Mouse (Mus musculus) E14TG2a.4 (cell line): Measurements from ENCODE around the gene Csk.

Experiments
- H3K27me3 ChIP-seq: 2 replicates; pipeline ENCODE4 v1.6.1; 2014; ENCODE audit warnings: low read length, control low read depth; ENCODE audit not compliant: insufficient read depth
- H3K36me3 ChIP-seq: 2 replicates; pipeline ENCODE4 v1.6.1; 2014; ENCODE audit warnings: low read length, control low read depth; ENCODE audit not compliant: insufficient read depth
- H3K4me1 ChIP-seq: replicated peaks from 2 replicates; pipeline ENCODE4 v1.6.1; 2014; ENCODE audit warnings: low read depth, low read length, control low read depth
- H3K4me3 ChIP-seq: replicated peaks from 2 replicates; pipeline ENCODE4 v1.5.1; 2014; ENCODE audit warnings: mild to moderate bottlenecking, low read length
- H3K9me3 ChIP-seq: 2 replicates; pipeline ENCODE4 v1.6.1; 2014; ENCODE audit warnings: low read length, control low read depth
- CTCF ChIP-seq: conservative IDR thresholded peaks from 2 replicates; pipeline ENCODE4 v1.5.1; 2014; ENCODE audit warnings: low read length
- NANOG ChIP-seq: IDR thresholded peaks from 2 replicates; pipeline ENCODE4 v1.6.1; 2014; ENCODE audit warnings: borderline replicate concordance, low read length, mixed read lengths
- POU5F1 ChIP-seq: IDR thresholded peaks from 2 replicates; pipeline ENCODE4 v1.6.1; 2014; ENCODE audit warnings: low read length, borderline replicate concordance

Csk gene

GRCm38 (mm10) chr9:57644442-57644943, 8.9 kb downstream of the Csk start:
- Histone ChIP-seq H3K4me1 (peaks cover 69% of the 10 kb centered on the region), H3K4me3 (peak overlapping the region; percentile 95), H3K9me3 (no peaks in the 10 kb centered on the region), H3K27me3 (peaks cover 28% of the 10 kb centered on the region), H3K36me3 (peaks cover 10% of the 10 kb centered on the region; the same call in 1 of the 2 replicates)
- TF ChIP-seq POU5F1 (no peak), CTCF (no peak), NANOG (no peak)

GRCm38 (mm10) chr9:57643856-57644180, 9.6 kb downstream of the Csk start:
- H3K4me1 ChIP-seq = peaks cover 73% of the 10 kb centered on the region
- H3K4me3 ChIP-seq = peak overlapping the region; percentile 23; the same call in 1 of the 2 replicates
- H3K36me3 ChIP-seq = peaks cover 10% of the 10 kb centered on the region; the same call in 1 of the 2 replicates
- H3K27me3 ChIP-seq = peaks cover 28% of the 10 kb centered on the region
- no peaks in the 10 kb centered on the region for H3K9me3 ChIP-seq
- TF ChIP-seq NANOG = no peak

- peak overlapping the region; percentile 23; the same call in 1 of the 2 replicates for H3K4me3 ChIP-seq
- TF ChIP-seq POU5F1 (no peak), NANOG (no peak), CTCF (no peak)
- peaks cover 78% of the 10 kb centered on the region for H3K4me1 ChIP-seq
- no peaks in the 10 kb centered on the region for H3K9me3 ChIP-seq
- H3K36me3 ChIP-seq = peaks cover 10% of the 10 kb centered on the region; the same call in 1 of the 2 replicates
- H3K27me3 ChIP-seq = peaks cover 24% of the 10 kb centered on the region
Measured at GRCm38 (mm10) chr9:57643169-57643855, 10.1 kb downstream of the Csk start.

- H3K4me1 ChIP-seq = peaks cover 79% of the 10 kb centered on the region
- peaks cover 12% of the 10 kb centered on the region for H3K27me3 ChIP-seq
- H3K4me3 ChIP-seq = no peak overlapping the region
- H3K9me3 ChIP-seq = no peaks in the 10 kb centered on the region
- TF ChIP-seq NANOG (no peak), POU5F1 (no peak), CTCF (no peak)
- H3K36me3 ChIP-seq = peaks cover 10% of the 10 kb centered on the region; the same call in 1 of the 2 replicates
Measured at GRCm38 (mm10) chr9:57641775-57642550, 11.5 kb downstream of the Csk start.

GRCm38 (mm10) chr9:57641022-57641421, 12.4 kb downstream of the Csk start:
- no peak for TF ChIP-seq CTCF
- no peak for TF ChIP-seq POU5F1
- no peak for TF ChIP-seq NANOG
- peaks cover 10% of the 10 kb centered on the region; the same call in 1 of the 2 replicates for H3K36me3 ChIP-seq
- H3K27me3 ChIP-seq = peaks cover 4% of the 10 kb centered on the region; the same call in 1 of the 2 replicates
- peak overlapping the region; percentile 57 for H3K4me3 ChIP-seq
- H3K9me3 ChIP-seq = no peaks in the 10 kb centered on the region
- peaks cover 73% of the 10 kb centered on the region for H3K4me1 ChIP-seq

- H3K36me3 ChIP-seq = peaks cover 10% of the 10 kb centered on the region; the same call in 1 of the 2 replicates
- H3K9me3 ChIP-seq = no peaks in the 10 kb centered on the region
- peaks cover 69% of the 10 kb centered on the region for H3K4me1 ChIP-seq
- peak overlapping the region; percentile 57 for H3K4me3 ChIP-seq
- TF ChIP-seq POU5F1 (no peak), NANOG (no peak), CTCF (no peak)
- 0 out of 2 replicates have a peak, but pooled peaks cover 4% of the 10 kb centered on the region for H3K27me3 ChIP-seq
Measured at GRCm38 (mm10) chr9:57640384-57640783, 13.0 kb downstream of the Csk start.

GRCm38 (mm10) chr9:57639661-57640328, 13.6 kb downstream of the Csk start:
- Histone ChIP-seq H3K4me3 (peak overlapping the region; percentile 57), H3K27me3 (0 out of 2 replicates have a peak, but pooled peaks cover 4% of the 10 kb centered on the region), H3K4me1 (peaks cover 68% of the 10 kb centered on the region), H3K9me3 (no peaks in the 10 kb centered on the region), H3K36me3 (peaks cover 10% of the 10 kb centered on the region; the same call in 1 of the 2 replicates)
- no peak for TF ChIP-seq POU5F1
- TF ChIP-seq CTCF = no peak
- no peak for TF ChIP-seq NANOG
